Mouse (Mus musculus): Measurements from ENCODE around the gene Samm50.

DNA sequence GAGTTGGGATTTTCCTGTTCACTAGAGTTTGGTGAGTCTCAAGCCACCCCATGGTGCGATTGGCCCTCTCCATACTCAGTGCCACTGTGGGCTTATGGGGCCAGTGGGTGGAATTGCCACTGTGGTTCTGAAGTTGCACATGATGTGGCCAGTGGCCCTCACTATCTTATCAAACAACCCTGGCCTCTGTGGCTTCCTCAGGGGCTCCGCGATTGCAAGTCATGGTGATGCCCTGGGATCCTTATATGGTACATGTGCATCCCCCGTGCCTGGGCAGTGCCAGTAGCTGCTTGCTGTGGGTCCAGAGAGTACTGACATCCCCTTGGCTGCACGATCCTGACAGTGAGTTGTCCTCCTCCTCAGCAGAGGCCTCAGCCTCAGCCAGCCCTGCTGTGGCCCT lies 64.8 kb downstream of the Samm50 start:
- TF ChIP-seq GATA1 (IDR thresholded peaks at IDR 0.05; ENCODE audit: low read length), result no peak
- TF ChIP-seq TAL1 (IDR thresholded peaks at IDR 0.05; ENCODE audit: low read length), result no peak

Measured in erythroblast, embryonic 14.5 days (primary cell).